Mouse (Mus musculus): ENCODE results near the gene Rps27rt.
"Not testable (repeated sequence)": the region's sequence is repeated elsewhere in the genome, so short reads cannot be mapped to it uniquely, and the experiment has no call there.

The Rps27rt gene

GRCm38 (mm10) chr9:114982689-114983360, at the start of gene Rps27rt:
Rps27rt (minus strand) TSS chr9:114982739.
- DNase-seq (ENCODE audit: low spot score in 2 of 2): no peak

GRCm38 (mm10) chr9:115031046-115031445, 48.5 kb upstream of the Rps27rt start:
- not testable (repeated sequence) for DNase-seq (ENCODE audit: low spot score in 2 of 2)

- no peak for DNase-seq (ENCODE audit: low spot score in 2 of 2)
Measured at GRCm38 (mm10) chr9:115030581-115030980, 48.0 kb upstream of the Rps27rt start.

GRCm38 (mm10) chr9:115029307-115029706, 46.8 kb upstream of the Rps27rt start:
- no peak for DNase-seq (ENCODE audit: low spot score in 2 of 2)

DNA sequence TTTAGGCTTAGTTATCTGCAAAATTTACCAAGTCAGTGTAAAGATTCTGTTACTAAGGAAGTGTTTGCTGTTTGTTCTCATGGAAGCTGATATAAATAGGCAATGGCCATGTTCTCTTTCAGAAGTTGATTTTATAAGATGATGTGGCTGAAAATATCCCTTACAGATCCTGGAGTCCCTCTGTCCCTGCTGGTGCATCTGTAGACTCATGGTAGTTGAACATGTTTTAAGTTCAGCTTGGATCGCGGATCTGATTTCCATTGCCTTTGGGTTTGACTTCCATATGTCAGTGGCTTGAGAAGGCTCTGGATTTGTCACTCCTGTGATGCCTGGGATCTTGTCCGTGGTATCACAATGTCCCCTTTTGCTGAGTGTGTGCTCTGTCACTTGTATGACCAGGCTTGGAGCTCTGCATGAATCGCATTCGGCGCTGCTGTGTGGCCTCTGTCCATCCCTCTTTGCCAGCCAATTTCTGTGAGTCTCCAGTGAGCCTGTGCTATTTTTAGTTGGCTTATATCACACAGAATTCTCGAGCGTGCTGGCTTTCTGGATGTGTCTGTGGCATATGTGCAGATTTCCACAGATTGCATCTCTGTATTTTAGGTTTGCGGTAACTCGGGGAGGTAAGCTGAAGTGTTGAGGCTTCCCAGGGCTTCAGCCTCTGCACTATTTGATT, 41.3 kb upstream of the Rps27rt start:
- DNase-seq (ENCODE audit: low spot score in 2 of 2): no peak

GRCm38 (mm10) chr9:115023137-115023536, 40.6 kb upstream of the Rps27rt start:
- no peak for DNase-seq (ENCODE audit: low spot score in 2 of 2)

GRCm38 (mm10) chr9:115021419-115021818, 38.9 kb upstream of the Rps27rt start:
- no peak for DNase-seq (ENCODE audit: low spot score in 2 of 2)

GRCm38 (mm10) chr9:115020141-115020540, 37.6 kb upstream of the Rps27rt start:
- no peak for DNase-seq (ENCODE audit: low spot score in 2 of 2)

DNA sequence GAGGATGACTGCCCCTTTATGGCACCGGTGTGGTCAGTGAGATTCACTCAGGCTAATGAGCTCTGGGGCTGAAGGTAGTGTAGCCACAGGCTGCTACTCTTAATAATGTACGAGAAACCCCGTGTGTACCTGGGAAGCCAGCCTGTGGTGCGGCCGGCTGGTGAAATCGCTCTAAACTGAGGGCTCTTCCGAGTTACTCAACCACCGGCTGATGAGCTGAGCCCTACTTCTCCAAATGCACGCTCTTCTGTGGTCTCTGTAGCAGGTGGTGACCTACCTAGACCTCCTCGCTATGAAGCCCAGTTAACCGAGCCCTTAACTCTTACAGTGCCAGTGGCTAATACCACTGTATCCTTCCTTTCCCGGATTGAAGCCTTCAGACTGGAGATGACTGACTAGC, 29.8 kb upstream of the Rps27rt start:
- no peak for DNase-seq (ENCODE audit: low spot score in 2 of 2)

DNA sequence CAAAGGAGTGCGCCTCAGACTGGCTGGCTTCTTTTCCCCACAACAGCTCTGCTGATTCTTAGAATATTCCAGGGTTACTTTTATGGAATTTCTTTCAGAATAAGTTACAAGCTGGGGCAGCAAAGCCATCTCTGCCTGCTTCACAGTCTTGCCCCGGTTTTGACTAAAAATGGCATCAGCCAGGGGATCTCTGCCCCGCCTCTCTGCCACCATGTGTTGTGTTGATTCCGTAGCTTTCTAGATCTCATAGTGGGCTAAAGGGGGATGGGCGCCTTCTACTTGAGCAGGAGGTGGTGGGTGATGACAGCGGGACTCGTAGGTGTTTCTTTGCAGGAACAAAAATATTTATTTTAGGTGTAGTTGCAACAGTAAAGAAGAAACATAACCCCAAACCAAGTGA, 25.7 kb upstream of the Rps27rt start:
- DNase-seq (ENCODE audit: low spot score in 2 of 2): no peak

- no peak for DNase-seq (ENCODE audit: low spot score in 2 of 2)
Measured at GRCm38 (mm10) chr9:115007776-115008175, 25.2 kb upstream of the Rps27rt start.

GRCm38 (mm10) chr9:115005446-115005845, 22.9 kb upstream of the Rps27rt start:
- DNase-seq (ENCODE audit: low spot score in 2 of 2): no peak

DNA sequence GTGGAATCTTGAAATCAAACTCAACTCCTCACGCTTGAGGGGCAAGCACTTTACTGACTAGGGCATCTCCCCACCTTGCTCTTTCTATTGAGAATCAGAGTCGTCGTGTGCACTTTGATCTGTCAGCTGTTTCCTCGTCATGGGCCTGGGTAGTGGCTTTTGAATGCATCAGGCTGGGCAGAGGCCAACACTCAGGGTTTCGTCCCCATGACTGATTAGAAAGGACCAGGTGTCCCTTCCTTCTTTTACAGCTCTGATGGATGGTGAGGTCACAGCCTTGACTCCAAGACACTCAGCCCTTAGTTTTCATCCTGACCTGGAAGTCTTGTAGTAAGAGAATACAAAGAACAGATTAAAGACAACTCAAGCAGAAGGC, 17.2 kb upstream of the Rps27rt start:
- DNase-seq (ENCODE audit: low spot score in 2 of 2): no peak

DNA sequence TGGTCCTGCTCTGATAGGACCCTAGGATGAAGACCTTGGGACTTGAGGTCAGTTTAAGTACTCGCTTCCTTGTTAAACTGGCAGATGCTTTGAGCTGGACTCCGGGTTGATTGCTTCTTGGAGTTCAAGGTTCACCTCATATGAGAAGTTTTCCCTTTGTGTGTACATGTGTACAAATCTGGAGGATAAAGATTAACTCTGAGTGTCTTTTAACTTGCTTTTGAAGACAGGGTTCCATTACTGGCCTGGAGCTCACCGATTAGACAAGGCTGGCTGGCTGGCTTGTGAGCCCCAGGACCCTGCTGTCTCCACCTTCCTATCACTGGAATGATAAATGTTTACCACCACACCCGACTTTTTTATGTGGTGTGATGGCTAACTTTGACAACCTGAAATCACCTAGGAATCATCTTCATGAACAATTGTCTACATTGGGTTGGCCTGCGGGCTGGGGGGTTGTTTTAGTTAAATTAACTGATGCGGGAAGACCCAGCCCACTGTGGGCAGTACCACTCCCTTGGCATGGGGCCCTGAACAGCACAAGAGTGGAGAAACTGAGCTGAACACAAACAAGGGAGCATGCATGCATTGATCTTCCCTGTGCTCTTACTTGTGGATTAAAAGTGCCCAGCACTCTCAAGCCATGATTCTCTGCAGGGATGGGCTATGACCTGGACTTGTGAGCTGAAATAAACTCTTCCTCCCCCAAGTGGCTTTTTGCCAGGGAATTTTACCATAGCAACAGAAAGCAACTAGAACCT, 16.7 kb upstream of the Rps27rt start:
- no peak for DNase-seq (ENCODE audit: low spot score in 2 of 2)

DNA sequence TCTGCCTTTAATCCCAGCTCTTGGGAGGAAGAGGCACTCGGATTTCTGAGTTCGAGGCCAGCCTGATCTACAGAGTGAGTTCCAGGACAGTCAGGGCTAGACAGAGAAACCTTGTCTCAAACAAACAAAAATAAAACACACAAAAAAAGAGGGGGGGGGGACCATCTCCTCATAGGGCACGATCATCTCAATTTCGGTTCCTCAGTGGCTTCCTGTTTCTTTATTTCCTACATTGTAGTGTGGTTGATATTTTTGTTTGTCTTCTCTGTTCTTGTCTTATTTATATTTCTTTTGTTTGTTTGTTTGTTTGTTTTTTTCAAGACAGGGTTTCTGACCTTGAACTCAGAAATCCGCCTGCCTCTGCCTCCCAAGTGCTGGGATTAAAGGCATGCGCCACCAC, 13.9 kb upstream of the Rps27rt start:
- no peak for DNase-seq (ENCODE audit: low spot score in 2 of 2)

GRCm38 (mm10) chr9:114995716-114996115, 13.2 kb upstream of the Rps27rt start:
- no peak for DNase-seq (ENCODE audit: low spot score in 2 of 2)

- no peak for DNase-seq (ENCODE audit: low spot score in 2 of 2)
Measured at GRCm38 (mm10) chr9:114995250-114995649, 12.7 kb upstream of the Rps27rt start.

DNA sequence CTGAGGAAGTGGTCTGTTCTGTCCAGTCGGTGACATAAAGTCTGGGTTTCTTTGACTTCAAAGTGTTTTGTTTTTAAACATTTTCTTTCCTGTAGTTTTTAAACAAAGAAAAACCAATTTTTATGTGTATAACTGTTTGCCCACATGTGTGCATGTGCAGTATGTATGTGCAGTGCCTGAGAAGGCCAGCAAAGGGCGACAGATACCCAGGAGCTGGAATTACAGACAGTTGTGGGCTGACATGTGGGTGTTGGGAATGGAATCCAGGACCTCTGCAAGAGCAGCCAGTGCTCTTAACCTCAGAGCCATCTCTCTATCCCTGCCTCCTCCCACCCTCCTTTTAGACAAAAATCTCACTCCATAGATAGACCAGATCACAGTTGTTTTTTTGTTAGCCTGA, 10.0 kb upstream of the Rps27rt start:
- DNase-seq (ENCODE audit: low spot score in 2 of 2): no peak

- no peak for DNase-seq (ENCODE audit: low spot score in 2 of 2)
Measured at GRCm38 (mm10) chr9:114990421-114990820, 7.9 kb upstream of the Rps27rt start.

- DNase-seq (ENCODE audit: low spot score in 2 of 2): no peak
Measured at GRCm38 (mm10) chr9:114988610-114989327, 6.2 kb upstream of the Rps27rt start.

DNA sequence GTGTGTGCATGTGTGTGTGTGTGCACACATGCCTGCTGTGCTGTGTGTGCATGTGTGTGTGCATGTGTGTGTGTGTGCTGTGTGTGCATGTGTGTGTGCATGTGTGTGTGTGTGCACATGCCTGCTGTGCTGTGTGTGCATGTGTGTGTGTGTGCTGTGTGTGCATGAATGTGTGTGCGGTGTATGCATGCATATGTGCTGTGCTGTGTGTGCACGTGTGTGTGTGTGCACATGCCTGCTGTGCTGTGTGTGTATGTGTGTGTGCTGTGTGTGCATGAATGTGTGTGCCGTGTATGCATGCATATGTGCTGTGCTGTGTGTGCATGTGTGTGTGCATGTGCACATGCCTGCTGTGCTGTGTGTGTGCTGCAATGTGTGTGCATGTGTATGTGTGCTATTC, 5.5 kb upstream of the Rps27rt start:
- no peak for DNase-seq (ENCODE audit: low spot score in 2 of 2)

DNA sequence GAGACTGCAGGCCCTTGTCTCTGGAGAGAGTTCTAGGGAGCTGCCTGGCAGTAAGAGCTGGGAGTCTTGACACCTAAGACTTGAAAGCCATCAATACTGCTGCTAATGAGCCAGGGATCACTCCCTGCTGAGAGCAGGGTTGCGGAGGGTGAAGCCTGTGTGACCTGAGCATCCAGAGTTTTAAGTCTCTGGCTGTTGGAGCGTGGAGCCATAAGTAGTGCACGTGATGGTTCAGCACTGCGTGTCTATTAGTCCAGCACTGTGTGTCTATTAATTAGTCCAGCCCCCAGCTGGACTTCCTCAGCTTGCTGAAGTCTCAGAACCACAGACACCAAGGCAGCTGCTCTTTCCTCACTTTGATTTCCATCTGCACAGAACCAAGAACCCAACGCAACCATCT, 3.8 kb upstream of the Rps27rt start:
- no peak for DNase-seq (ENCODE audit: low spot score in 2 of 2)

Data from spleen, postnatal 10 days (tissue).